8 mouse cellular contexts compared by ENCODE assay signal in the genomic region with DNA sequence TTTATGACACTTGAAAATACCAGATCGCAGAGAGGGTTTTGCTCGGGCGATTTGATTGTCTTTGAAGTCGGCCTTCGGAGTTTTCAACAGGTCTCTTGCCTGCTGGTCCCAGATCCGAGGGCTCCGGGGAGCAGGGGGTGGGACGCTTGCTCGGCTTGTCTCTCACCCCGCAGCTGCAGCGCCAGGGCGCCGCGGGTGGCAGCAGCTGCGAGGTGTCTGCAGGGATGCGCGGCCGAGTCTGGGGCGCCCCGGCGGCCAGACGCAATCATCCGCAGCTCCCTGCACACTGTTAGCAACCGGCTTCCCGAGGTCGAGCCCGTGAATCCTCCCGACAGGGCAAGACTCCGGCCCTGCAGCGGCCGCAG.
DNase-seq lines count a peak whose midpoint lies in the region; ATAC-seq and TF ChIP-seq lines count a peak whose summit lies in the region.

No protein-coding gene starts in this region.

- H3K36me3 ChIP-seq in lung, embryonic 14.5 days (ENCODE audit: insufficient read depth): no peaks in the 10 kb centered on the region
- no peaks in the 10 kb centered on the region for H3K36me3 ChIP-seq in intestine, embryonic 16.5 days (ENCODE audit: control insufficient read depth, insufficient read depth, low read length)
- H3K36me3 ChIP-seq in liver, embryonic 13.5 days: no peaks in the 10 kb centered on the region

- H3K9me3 ChIP-seq in lung, embryonic 14.5 days (ENCODE audit: low read depth, low read length): no peaks in the 10 kb centered on the region
- H3K9me3 ChIP-seq in intestine, embryonic 16.5 days (ENCODE audit: control insufficient read depth, low read length): no peaks in the 10 kb centered on the region
- no peaks in the 10 kb centered on the region for H3K9me3 ChIP-seq in liver, embryonic 13.5 days (replicated peaks)

- peak overlapping the region; percentile 87 for H3K4me2 ChIP-seq in lung, embryonic 14.5 days
- peak overlapping the region; percentile 89 for H3K4me2 ChIP-seq in intestine, embryonic 16.5 days (ENCODE audit: low read depth, low read length)
- H3K4me2 ChIP-seq in liver, embryonic 13.5 days: peak overlapping the region; percentile 53

- peaks cover 72% of the 10 kb centered on the region for H3K27me3 ChIP-seq in lung, embryonic 14.5 days (ENCODE audit: insufficient read depth, low read length)
- H3K27me3 ChIP-seq in intestine, embryonic 16.5 days (replicated peaks; ENCODE audit: control insufficient read depth, insufficient read depth, low read length): peaks cover 46% of the 10 kb centered on the region
- H3K27me3 ChIP-seq in liver, embryonic 13.5 days: peaks cover 76% of the 10 kb centered on the region

- peak; percentile 75 for ATAC-seq in lung, embryonic 14.5 days (ENCODE audit: insufficient read depth)
- ATAC-seq in frontal cortex, adult (ENCODE audit: low TSS enrichment): peak; percentile 78
- peak; percentile 75; the same call in 1 of the 2 replicates for ATAC-seq in intestine, embryonic 16.5 days
- no peak for ATAC-seq in liver, embryonic 13.5 days (ENCODE audit: low read depth)

- H3K27ac ChIP-seq in lung, embryonic 14.5 days (ENCODE audit: low read depth): no peak overlapping the region
- H3K27ac ChIP-seq in intestine, embryonic 16.5 days (ENCODE audit: low read length): no peak overlapping the region
- no peak overlapping the region for H3K27ac ChIP-seq in liver, embryonic 13.5 days

- WGBS in lung, embryonic 14.5 days: 1% methylated on average over 31 of the region's 31 CpGs
- under 1% methylated on average over 31 of the region's 31 CpGs for WGBS in intestine, embryonic 16.5 days
- under 1% methylated on average over 31 of the region's 31 CpGs for WGBS in liver, embryonic 13.5 days (ENCODE audit: insufficient replicate concordance)

- no peaks in the 10 kb centered on the region for H3K4me1 ChIP-seq in lung, embryonic 14.5 days (ENCODE audit: insufficient read depth)
- peaks cover 10% of the 10 kb centered on the region for H3K4me1 ChIP-seq in intestine, embryonic 16.5 days (ENCODE audit: control insufficient read depth, insufficient read depth, low read length)
- peaks cover 3% of the 10 kb centered on the region; the same call in 1 of the 2 replicates for H3K4me1 ChIP-seq in liver, embryonic 13.5 days (replicated peaks)

- no peak for TF ChIP-seq POLR2A in brain, embryonic 14.5 days (IDR thresholded peaks at IDR 0.05; ENCODE audit: borderline replicate concordance, extremely low read depth, insufficient read depth, insufficient read length, poor library complexity, severe bottlenecking)

- no peak overlapping the region; the same call in 1 of the 2 replicates for H3K9ac ChIP-seq in lung, embryonic 14.5 days
- H3K9ac ChIP-seq in intestine, embryonic 16.5 days (ENCODE audit: low read depth, low read length): peak overlapping the region; percentile 58; the same call in 1 of the 2 replicates
- no peak overlapping the region for H3K9ac ChIP-seq in liver, embryonic 13.5 days

- peak; percentile 64 for DNase-seq in lung, embryonic 14.5 days
- DNase-seq in lung, postnatal 36 days: no peak
- peak; percentile 87 for DNase-seq in brain, embryonic 14.5 days (ENCODE audit: low read depth)
- DNase-seq in liver, embryonic 13.5 days: no peak
- DNase-seq in right cerebral cortex, postnatal 10 days (ENCODE audit: low spot score in 2 of 2): peak; percentile 62 to 64
- no peak for DNase-seq in Muller cell, postnatal 12 days (ENCODE audit: inconsistent ontology term)

- peak overlapping the region; percentile 44 for H3K4me3 ChIP-seq in lung, embryonic 14.5 days (ENCODE audit: low read depth, low read length)
- H3K4me3 ChIP-seq in intestine, embryonic 16.5 days (ENCODE audit: low read length): peak overlapping the region; percentile 43
- H3K4me3 ChIP-seq in liver, embryonic 13.5 days (replicated peaks): peak overlapping the region; percentile 33

- no peak for TF ChIP-seq CTCF in lung, embryonic 14.5 days (IDR thresholded peaks at IDR 0.05; ENCODE audit: low read depth)
- no peak for TF ChIP-seq CTCF in brain, embryonic 14.5 days (IDR thresholded peaks at IDR 0.05; ENCODE audit: borderline replicate concordance, extremely low read depth, insufficient read depth, insufficient read length)

Comparison
In these comparisons a context has a peak if more than half of its experiments do, and no peak if none do; other contexts are left out.
1. DNase-seq: peak in lung, embryonic 14.5 days (single experiment), brain, embryonic 14.5 days (single experiment) and right cerebral cortex, postnatal 10 days (2 of 2); none in lung, postnatal 36 days (single experiment), liver, embryonic 13.5 days (single experiment) and Muller cell, postnatal 12 days (single experiment).
2. Peak in every context shown above with its lines, with median percentiles within 50 percentile points of each other: H3K4me2 ChIP-seq and H3K4me3 ChIP-seq.